Mouse (Mus musculus) ES-Bruce4 (cell line): ENCODE data around the gene Gm1113. TPM values are rescaled to one million over a fixed set of nuclear protein-coding genes. Genes with fewer than 3 reads are reported as not detected.

ENCODE experiments used
- H3K27ac ChIP-seq: 2 replicates; pipeline ENCODE4 v1.5.1; 2012; ENCODE audit warnings: low read length, inconsistent platforms; ENCODE audit not compliant: insufficient read depth
- H3K27me3 ChIP-seq: 2 replicates; pipeline ENCODE4 v1.6.1; 2012; ENCODE audit warnings: mild to moderate bottlenecking, low read length, inconsistent platforms; ENCODE audit not compliant: control insufficient read depth, poor library complexity, insufficient read depth, severe bottlenecking
- H3K36me3 ChIP-seq: 2 replicates; pipeline ENCODE4 v1.6.1; 2012; ENCODE audit warnings: inconsistent platforms, mild to moderate bottlenecking, low read length, moderate library complexity; ENCODE audit not compliant: control insufficient read depth, poor library complexity, insufficient read depth, severe bottlenecking
- H3K4me1 ChIP-seq: one replicate; pipeline ENCODE4 v1.8.1; 2011; ENCODE audit warnings: low read length; ENCODE audit not compliant: control insufficient read depth, insufficient read depth
- H3K4me3 ChIP-seq: 2 replicates; pipeline ENCODE4 v1.5.1; 2011; ENCODE audit warnings: low read depth, mild to moderate bottlenecking, low read length
- H3K9ac ChIP-seq: 2 replicates; pipeline ENCODE4 v1.6.1; 2012; ENCODE audit warnings: low read depth, mild to moderate bottlenecking, inconsistent platforms; ENCODE audit not compliant: poor library complexity, severe bottlenecking
- H3K9me3 ChIP-seq: replicated peaks from 2 replicates; pipeline ENCODE4 v1.6.1; 2012; ENCODE audit warnings: mild to moderate bottlenecking, low read length, inconsistent platforms; ENCODE audit not compliant: control insufficient read depth, poor library complexity, insufficient read depth, severe bottlenecking
- CTCF ChIP-seq: IDR thresholded peaks from one replicate; pipeline ENCODE4 v1.8.1; 2011; ENCODE audit warnings: low read depth, low read length
- EP300 ChIP-seq: IDR thresholded peaks from 2 replicates; pipeline ENCODE4 v1.6.1; 2011; ENCODE audit warnings: low read depth, low read length; ENCODE audit not compliant: insufficient read depth
- POLR2A ChIP-seq: IDR thresholded peaks from one replicate; pipeline ENCODE4 v1.8.1; 2011; ENCODE audit warnings: low read length; ENCODE audit not compliant: insufficient read depth
- polyA plus RNA-seq: library from polyadenylated mRNA; stranded (reverse); fragments of >200 nt; gene quantifications from 2 replicates; pipeline ENCODE4 v1.2.4, GENCODE M21; 2011; ENCODE audit warnings: low read depth; ENCODE audit not compliant: missing spikeins, insufficient read depth, insufficient read length

The Gm1113 gene
- polyA plus RNA-seq, 1 experiment, result not detected

GRCm38 (mm10) chr9:35482014-35482898 is 35.8 kb downstream of the Gm1113 start:
- Histone ChIP-seq H3K9ac (no peak overlapping the region), H3K9me3 (no peaks in the 10 kb centered on the region), H3K4me1 (no peaks in the 10 kb centered on the region), H3K27ac (no peak overlapping the region), H3K4me3 (no peak overlapping the region), H3K27me3 (no peaks in the 10 kb centered on the region), H3K36me3 (no peaks in the 10 kb centered on the region)
- TF ChIP-seq POLR2A, result no peak
- TF ChIP-seq CTCF, result no peak
- TF ChIP-seq EP300, result no peak

GRCm38 (mm10) chr9:35479456-35479855 is 38.6 kb downstream of the Gm1113 start:
- Histone ChIP-seq H3K9me3 (no peaks in the 10 kb centered on the region), H3K27me3 (no peaks in the 10 kb centered on the region), H3K9ac (no peak overlapping the region), H3K36me3 (no peaks in the 10 kb centered on the region), H3K27ac (no peak overlapping the region), H3K4me1 (no peaks in the 10 kb centered on the region), H3K4me3 (no peak overlapping the region)
- TF ChIP-seq EP300 (no peak), CTCF (no peak), POLR2A (no peak)

- TF ChIP-seq POLR2A (no peak), CTCF (no peak), EP300 (no peak)
- Histone ChIP-seq H3K9me3 (no peaks in the 10 kb centered on the region), H3K27ac (no peak overlapping the region), H3K36me3 (no peaks in the 10 kb centered on the region), H3K4me3 (no peak overlapping the region), H3K4me1 (no peaks in the 10 kb centered on the region), H3K9ac (no peak overlapping the region), H3K27me3 (no peaks in the 10 kb centered on the region)
Observed at GRCm38 (mm10) chr9:35475394-35475793, 42.7 kb downstream of the Gm1113 start.

GRCm38 (mm10) chr9:35474104-35474724 is 43.9 kb downstream of the Gm1113 start:
- H3K4me1 ChIP-seq, result no peaks in the 10 kb centered on the region
- TF ChIP-seq EP300 (no peak), POLR2A (no peak), CTCF (no peak)
- no peaks in the 10 kb centered on the region for H3K27me3 ChIP-seq
- no peak overlapping the region for H3K9ac ChIP-seq
- H3K4me3 ChIP-seq, result no peak overlapping the region
- no peak overlapping the region for H3K27ac ChIP-seq
- no peaks in the 10 kb centered on the region for H3K36me3 ChIP-seq
- H3K9me3 ChIP-seq, result no peaks in the 10 kb centered on the region

- Histone ChIP-seq H3K27ac (no peak overlapping the region), H3K4me3 (no peak overlapping the region), H3K9me3 (no peaks in the 10 kb centered on the region), H3K27me3 (no peaks in the 10 kb centered on the region), H3K4me1 (peaks cover 1% of the 10 kb centered on the region), H3K36me3 (no peaks in the 10 kb centered on the region), H3K9ac (no peak overlapping the region)
- TF ChIP-seq POLR2A, result no peak
- TF ChIP-seq CTCF, result no peak
- TF ChIP-seq EP300, result no peak
Observed at GRCm38 (mm10) chr9:35468913-35469312, 49.2 kb downstream of the Gm1113 start.
